Mouse (Mus musculus): ENCODE measurements at regions not wholly inside any gene's neighbourhood (a gene's known extent, or its start where the extent isn't known, plus 50 kb on each side); places are given as distances from the start of the nearest gene placed in this dataset.
"Not testable (repeated sequence)": the region's sequence is repeated elsewhere in the genome, so short reads cannot be mapped to it uniquely, and the experiment has no call there.

DNA sequence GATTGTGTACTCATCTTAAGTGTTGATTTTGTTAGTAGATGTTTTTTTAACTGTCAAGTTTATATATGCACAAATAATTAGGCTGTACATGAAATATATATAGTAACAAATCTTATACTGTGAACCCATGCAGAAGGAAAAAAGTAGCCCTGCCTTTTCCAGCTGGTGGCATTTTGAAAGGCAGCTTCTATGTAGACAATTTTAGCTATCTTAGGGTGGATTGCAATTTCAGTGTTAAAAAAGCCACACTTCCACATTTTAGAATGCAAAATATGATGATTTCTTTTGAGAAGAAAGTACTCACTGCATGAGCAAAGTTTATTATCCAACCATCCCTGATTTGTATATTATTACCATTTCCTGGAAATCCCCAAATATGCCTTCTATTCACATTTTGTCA, 1256.1 kb upstream of the Gm12353 start:
- DNase-seq (ENCODE audit: low read depth, low spot score) = peak; percentile 60

DNA sequence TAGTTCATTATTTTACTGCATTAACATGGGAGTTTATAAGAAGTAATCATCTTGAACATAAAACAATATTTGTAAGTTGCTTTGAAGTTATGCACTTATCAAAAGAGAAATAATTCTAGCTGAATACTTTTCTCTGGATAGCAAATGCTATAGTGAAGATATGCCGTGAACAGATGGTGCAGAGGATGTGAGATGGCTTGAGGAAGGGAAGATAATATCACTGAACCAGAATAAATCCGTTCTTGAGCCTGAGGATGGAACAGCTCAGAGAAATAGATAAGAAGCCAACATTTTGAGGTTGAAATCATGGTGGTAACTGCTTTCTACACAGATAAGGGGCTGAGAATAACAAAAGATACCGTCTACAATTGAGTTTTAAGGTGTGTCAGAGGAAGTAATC, 1239.7 kb upstream of the Gm12353 start:
- DNase-seq (ENCODE audit: low read depth, low spot score) = peak; percentile 86

DNA sequence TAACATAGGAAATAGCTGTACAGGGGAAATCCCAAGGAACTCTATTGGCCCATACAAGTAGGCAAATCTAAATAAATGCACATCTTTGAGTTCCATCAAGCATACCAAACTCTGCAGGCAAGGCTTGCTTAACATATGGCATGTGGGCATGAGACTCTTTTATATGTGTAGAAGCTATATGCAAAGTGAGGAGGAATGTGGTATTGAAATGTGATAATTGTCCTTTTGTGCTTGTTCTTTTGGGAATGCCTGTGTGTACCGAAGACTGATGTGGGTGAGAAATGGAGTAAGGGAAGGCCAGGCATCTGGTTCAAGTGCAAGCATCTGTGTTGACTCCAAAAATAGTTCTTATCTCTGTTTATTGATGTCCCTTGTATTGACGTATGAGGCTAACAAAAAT, 1239.3 kb upstream of the Gm12353 start:
- peak; percentile 80 for DNase-seq (ENCODE audit: low read depth, low spot score)

DNA sequence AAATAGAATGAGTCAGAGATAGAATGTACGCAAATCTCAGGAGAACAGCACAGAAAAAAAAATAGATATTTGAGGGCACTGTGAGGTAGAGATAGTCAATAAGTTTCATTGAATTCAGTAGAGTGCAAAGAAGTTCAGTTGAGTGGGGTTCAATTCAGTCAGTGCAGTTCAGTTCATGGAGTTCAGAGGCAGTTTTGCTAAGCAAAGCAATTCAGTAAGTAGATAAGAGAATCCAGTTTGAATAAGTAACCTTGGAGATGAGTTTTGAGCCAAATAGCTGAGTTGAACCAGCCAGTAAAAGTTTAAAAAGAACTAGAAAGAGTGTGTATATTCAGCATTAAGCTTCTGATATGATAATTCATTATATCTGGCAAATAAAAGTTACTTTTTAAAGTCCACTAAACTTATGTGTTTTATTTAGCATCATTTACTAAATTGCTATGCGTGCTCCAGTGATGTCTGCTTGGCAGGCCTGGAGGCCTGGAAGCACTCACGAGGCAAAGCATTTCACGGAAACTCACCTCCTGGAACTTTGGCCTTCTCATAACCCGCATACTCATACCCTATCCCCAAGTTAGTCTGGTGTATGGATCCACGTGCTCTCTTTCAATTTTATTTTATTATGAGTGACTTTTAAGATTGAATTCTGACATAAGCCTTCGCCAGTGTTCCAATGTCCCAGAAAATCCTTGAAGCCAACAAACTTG, 1210.3 kb upstream of the Gm12353 start:
- DNase-seq (ENCODE audit: low read depth, low spot score) = no peak

DNA sequence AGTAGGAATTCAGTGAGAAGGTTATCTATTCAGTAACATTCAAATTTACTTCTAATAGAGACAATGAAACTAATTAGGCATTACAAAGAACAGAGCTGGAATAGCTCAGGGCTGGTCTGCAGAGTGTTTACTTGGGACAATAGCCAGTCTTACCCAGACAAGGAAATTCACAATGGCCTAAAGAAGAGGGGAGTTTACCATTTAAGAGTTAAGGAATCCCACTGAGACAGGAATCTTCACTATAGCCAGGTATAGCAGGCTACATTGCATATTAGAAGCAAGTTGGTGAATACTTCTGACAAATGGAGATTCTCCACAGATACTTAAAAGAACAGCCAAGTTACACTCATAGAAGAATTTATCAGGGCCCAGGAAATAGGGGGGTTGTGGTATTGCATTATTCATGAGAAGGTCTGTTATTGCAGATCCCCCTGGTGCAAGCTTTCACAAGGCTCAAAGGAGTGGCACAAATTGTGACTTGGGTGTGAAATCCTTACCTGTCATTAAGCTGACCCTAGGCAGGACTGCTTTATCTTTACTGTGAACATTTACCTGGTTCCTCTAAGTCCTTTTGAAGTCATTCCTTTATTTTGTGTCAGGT, 1209.6 kb upstream of the Gm12353 start:
- not testable (repeated sequence) for DNase-seq (ENCODE audit: low read depth, low spot score)

DNA sequence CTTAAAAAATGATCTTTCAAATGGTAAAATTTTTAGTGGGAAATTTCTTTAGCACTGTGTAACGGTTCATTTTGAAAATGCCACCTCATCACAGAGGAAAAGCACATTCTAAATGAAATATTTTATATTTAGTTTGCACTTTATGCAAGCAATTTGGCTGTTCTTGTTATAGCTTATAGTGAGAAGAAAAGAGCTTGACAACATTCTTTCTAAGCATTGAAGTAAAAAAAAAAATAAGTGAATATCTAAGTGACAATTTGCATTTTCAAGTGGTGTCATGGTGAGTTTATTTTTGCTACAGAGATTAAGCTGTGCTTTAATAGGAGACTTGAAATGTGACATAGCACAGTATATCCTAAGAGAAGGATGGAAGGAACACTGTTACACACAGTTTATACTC, 1194.9 kb upstream of the Gm12353 start:
- DNase-seq (ENCODE audit: low read depth, low spot score) = peak; percentile 20

DNA sequence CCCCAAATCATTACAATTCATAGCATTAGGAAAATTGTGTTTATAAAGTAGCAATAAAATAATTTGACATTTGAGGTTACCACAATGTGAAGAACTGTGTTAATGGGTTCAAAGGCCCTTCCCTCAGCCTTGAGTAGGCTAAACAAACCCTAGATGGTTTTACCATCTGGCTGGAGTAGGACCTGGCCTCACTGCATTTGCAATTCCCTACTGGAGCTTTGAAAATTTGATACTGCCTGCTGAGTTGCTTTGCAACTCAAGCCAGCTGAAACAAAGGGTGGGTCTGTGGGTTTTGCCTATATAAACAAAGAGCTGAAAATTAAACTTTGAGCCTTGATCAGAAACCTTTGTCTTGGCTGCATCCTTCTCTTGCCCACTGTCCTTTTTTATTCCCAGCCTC, 1163.9 kb upstream of the Gm12353 start:
- no peak for DNase-seq (ENCODE audit: low read depth, low spot score)

DNA sequence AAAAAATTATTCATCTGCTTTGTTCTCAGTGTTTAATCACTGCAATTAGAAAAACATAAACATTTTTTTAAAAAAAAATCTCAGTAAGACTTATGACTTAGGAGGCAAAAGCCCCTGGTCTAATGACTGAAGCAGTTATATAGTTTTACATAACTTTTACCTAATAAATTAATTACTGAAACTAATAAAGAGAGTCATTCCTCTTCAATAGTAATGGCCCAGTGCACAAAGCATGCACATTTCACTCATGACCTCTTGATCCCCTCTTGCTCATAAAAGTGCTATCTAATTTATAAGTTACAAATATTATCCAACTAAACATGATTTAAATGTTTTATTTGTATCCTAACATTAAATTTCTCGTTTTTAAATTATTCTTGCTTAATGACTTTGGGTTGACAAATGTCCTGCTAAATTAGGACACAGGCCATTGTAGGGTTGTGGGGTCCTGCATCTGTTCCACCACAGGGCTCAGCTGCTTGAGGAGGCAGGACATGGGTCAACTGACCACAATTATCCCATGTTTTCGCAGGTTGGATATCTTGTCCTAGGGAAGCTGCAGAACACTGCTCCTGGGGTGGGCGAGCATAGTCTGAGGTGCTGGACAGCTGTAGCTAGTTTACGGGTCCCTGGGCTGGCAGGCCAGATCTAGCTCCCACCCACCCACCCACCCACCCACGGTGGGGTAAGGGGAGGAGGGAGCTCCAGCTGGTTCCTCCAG, 1160.8 kb upstream of the Gm12353 start:
- no peak for DNase-seq (ENCODE audit: low read depth, low spot score)

DNA sequence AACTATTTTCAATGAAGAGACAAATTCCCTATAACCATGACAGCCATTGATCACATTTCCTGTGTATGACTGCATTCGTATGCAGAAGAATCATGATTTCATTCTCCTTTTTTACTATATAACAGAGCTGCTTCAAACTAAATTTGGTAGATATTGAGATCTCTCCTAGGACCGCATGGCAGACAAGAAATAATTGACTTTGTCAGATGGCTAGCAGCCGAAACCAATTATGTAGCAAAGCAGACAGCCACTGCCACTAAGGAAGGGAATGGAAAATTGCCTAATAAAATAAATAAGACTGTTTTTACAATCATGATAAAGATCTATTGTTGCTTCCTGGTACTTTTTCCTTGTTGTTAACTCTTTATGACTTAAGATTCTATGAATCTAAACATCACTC, 1143.6 kb upstream of the Gm12353 start:
- no peak for DNase-seq (ENCODE audit: low read depth, low spot score)

DNA sequence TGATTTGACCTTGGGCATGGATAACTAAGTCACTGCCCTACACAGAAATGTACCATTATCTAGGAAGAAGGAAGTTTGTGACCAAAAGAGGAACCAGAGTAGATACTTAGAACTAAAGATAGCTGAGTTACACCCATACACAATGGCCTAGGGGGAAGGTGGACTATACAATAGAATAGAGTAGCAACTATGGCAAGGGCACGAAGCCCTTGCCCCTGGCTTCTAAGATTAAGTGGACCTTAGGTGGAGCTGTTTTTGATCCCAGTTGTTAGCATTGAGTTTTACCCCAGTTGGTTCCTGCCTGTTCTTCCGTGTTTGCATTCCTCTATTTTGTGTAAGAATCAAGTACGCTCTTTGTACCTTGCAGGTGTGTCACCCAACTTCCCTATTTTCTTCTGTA, 1137.0 kb upstream of the Gm12353 start:
- DNase-seq (ENCODE audit: low read depth, low spot score) = not testable (repeated sequence)

DNA sequence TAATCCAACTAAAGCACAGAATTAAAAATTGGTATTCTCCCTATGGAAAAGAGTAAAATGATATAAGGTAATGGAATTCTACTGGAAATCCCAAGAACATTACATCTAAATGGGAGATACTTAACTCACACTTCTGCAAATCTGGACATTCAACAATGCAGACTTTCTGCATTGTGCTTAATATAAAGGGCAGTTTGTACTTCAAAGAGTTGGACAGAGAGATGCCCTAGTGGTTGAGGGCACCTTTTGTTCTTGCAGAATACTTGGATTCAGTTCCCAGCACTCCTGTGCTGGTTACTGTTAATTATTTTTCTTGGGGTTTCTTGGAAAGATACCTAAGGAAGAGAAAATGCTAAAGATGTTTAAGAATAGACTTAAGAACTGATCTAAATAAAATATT, 1135.7 kb upstream of the Gm12353 start:
- DNase-seq (ENCODE audit: low read depth, low spot score) = no peak

Measured in brain, adult 2 months (tissue).